Mouse (Mus musculus) adrenal gland, adult 18-20 months (tissue): ENCODE results near the gene Mapkap1. TPM values are rescaled to one million over a fixed set of nuclear protein-coding genes. Genes with fewer than 3 reads are reported as not detected.

ENCODE experiments used
- DNase-seq, 2 experiments: peaks; one replicate each; pipeline ENCODE4 v3.0.0; 2021 to 2022; ENCODE audit warnings: low spot score in 2 of 2
- total RNA-seq, 2 experiments: library from RNA; stranded (reverse); gene quantifications; 1 replicate in 1 of 2; 2 replicates in 1 of 2; pipeline ENCODE4 v1.2.3; 2021

Gene Mapkap1
- total RNA-seq, 2 experiments from 2014 or later, result 63.5 to 71.5 TPM

GRCm38 (mm10) chr2:34526527-34527371 is 120.2 kb downstream of the Mapkap1 start:
- DNase-seq, result no peak

- no peak for DNase-seq
Measured at GRCm38 (mm10) chr2:34528491-34528890, 121.9 kb downstream of the Mapkap1 start.

GRCm38 (mm10) chr2:34530042-34530441 is 123.5 kb downstream of the Mapkap1 start:
- DNase-seq, result peak in 1 of 2 experiments; percentile 43

GRCm38 (mm10) chr2:34531801-34532298 is 125.3 kb downstream of the Mapkap1 start:
- no peak for DNase-seq

GRCm38 (mm10) chr2:34532394-34532793 is 125.8 kb downstream of the Mapkap1 start:
- DNase-seq, result no peak

GRCm38 (mm10) chr2:34533281-34533680 is 126.7 kb downstream of the Mapkap1 start:
- DNase-seq, result no peak

GRCm38 (mm10) chr2:34534996-34535395 is 128.4 kb downstream of the Mapkap1 start:
- DNase-seq, result peak in 1 of 2 experiments; percentile 47

GRCm38 (mm10) chr2:34537356-34537755 is 130.8 kb downstream of the Mapkap1 start:
- DNase-seq, result no peak

GRCm38 (mm10) chr2:34543581-34543980 is 137.0 kb downstream of the Mapkap1 start:
- DNase-seq, result no peak

GRCm38 (mm10) chr2:34544021-34544420 is 137.4 kb downstream of the Mapkap1 start:
- no peak for DNase-seq

GRCm38 (mm10) chr2:34544646-34545395 is 138.2 kb downstream of the Mapkap1 start:
- DNase-seq, result no peak

- DNase-seq, result no peak
Measured at GRCm38 (mm10) chr2:34546176-34546677, 139.7 kb downstream of the Mapkap1 start.

GRCm38 (mm10) chr2:34547516-34547915 is 140.9 kb downstream of the Mapkap1 start:
- no peak for DNase-seq

GRCm38 (mm10) chr2:34548961-34549360 is 142.4 kb downstream of the Mapkap1 start:
- no peak for DNase-seq

- no peak for DNase-seq
Measured at GRCm38 (mm10) chr2:34549469-34549868, 142.9 kb downstream of the Mapkap1 start.

- no peak for DNase-seq
Measured at GRCm38 (mm10) chr2:34552772-34553171, 146.2 kb downstream of the Mapkap1 start.

GRCm38 (mm10) chr2:34553580-34554231 is 147.1 kb downstream of the Mapkap1 start:
- no peak for DNase-seq

GRCm38 (mm10) chr2:34560146-34560545 is 153.6 kb downstream of the Mapkap1 start:
- DNase-seq, result no peak

- no peak for DNase-seq
Measured at GRCm38 (mm10) chr2:34563089-34563694, 156.6 kb downstream of the Mapkap1 start.

GRCm38 (mm10) chr2:34563865-34564264 is 157.3 kb downstream of the Mapkap1 start:
- no peak for DNase-seq

- DNase-seq, result peak; percentile 63 to 74
Measured at GRCm38 (mm10) chr2:34566146-34566545, 159.6 kb downstream of the Mapkap1 start.
